Mouse (Mus musculus): ENCODE measurements around the gene Nkx6-2.

The Nkx6-2 gene

DNA sequence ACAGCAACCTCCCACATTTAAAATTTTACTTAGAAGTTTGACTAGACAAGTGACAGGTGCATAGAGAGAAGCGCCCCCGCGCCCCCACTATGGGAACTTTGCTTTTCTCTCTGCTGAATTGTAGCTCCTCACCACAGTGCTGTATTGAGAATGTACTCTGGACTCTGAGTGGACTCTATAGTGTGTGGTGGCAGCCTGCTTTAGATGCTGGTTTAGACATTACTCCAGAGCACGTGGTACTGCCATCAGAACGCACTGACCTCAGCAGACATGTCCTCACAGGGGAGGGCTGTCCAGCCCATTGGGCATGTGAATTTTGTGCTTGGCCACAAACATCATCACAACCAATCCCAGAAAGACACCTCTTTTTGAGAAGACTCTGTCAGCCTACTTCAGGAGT is 11.8 kb downstream of the Nkx6-2 start:
- DNase-seq (ENCODE audit: low spot score in 2 of 2) = no peak

DNA sequence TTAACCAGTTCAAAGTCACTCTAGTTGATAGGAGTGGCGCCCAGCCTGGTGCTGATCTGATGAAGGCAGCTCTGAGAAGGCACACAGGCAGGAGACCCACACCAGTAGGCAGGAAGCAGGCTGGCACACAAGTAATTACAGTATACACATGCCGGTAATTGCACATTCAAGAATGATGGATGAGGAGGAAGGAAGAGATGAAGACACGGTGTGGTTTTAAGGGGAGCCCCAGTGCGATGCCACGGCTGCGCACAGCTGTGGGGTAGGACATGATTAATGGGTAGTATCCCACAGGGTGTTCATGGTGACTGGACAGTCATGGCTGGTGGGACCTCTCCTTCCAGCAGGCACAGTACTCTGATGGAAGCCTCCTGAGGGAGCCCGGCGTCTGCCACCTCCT is 16.1 kb downstream of the Nkx6-2 start:
- no peak for DNase-seq (ENCODE audit: low spot score in 2 of 2)

- DNase-seq (ENCODE audit: low spot score in 2 of 2) = no peak
These were observed 16.6 kb downstream of the Nkx6-2 start for GRCm38 (mm10) chr7:139565998-139566397.

- no peak for DNase-seq (ENCODE audit: low spot score in 2 of 2)
These were observed 18.4 kb downstream of the Nkx6-2 start for GRCm38 (mm10) chr7:139564161-139564560.

DNA sequence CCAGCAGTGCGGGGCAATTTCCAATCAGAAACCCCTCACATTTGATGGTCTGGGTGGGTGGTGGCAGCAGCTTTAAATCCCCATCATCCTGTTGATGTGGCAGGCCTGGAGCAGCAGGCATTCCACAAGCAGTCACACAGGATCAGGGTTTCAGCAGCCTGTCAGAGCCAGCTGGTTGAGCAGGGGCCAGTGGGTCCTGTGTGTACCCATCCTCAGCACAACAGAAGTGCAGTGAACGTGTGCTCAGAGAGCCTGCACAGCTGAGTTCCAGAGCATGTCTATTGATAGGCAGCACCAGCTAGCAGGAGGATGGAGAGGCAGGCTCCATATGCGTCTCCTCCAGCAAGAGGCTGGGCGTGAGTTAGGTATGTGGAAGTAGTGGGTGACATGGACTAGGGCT is 19.2 kb downstream of the Nkx6-2 start:
- DNase-seq (ENCODE audit: low spot score in 2 of 2) = no peak

GRCm38 (mm10) chr7:139559659-139560058 is 22.9 kb downstream of the Nkx6-2 start:
- DNase-seq (ENCODE audit: low spot score in 2 of 2) = no peak

DNA sequence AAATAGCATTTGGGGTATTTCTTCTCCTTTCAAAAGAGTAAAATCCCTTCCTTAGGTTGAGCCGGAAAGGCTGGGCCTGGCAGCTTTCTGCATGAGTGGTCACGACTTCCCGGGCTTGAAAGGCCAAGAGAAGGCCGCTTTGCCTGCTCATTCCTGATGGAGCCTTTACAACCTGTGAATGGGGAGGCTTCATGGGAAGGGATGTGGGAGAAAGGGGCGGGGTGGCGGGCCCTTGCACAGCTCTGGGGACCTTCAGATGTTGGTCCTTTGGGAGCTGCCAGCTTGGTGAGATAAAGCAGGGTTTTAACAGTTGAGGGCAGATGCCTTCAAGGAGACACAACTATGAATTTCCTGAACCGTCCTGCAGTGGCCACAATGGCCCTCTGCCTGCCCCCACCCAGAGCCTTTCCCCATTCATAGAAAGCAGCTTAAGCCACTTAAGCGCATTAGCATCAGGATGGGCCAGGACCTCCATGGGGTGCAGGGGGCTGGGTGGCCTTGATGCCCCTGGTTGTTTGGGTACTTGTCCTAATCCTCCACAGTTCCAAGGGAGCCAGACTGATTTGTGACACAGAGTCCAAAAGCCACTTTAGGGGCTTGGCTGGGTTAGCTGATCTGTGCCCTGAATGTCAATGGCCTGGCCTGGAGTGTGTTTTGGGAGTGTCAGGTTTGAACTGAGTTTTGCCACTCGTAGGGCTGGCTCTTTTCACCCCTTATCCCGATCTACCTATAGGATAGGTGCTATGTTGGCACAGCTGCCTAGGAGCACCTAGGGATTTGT is 25.7 kb downstream of the Nkx6-2 start:
- DNase-seq (ENCODE audit: low spot score in 2 of 2) = no peak

DNA sequence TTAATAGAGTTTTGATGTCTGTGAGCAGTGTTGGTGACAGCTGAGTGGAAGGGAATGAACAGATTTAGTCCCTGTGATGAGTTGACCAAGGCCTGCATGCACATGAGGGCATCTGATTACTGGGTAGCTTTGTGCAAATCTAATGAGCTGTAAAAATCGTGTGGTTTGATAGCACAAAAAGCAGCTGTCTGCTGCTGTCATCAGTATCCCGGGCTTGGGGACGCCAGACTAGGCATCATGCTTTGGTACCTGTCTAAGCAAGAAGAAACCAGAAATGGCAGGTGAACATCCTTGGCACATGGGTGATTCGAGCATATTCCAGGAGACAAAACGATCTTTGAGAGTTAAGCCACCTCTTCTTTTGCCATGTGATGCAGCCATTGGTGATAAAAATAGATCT is 26.3 kb downstream of the Nkx6-2 start:
- DNase-seq (ENCODE audit: low spot score in 2 of 2) = no peak

- no peak for DNase-seq (ENCODE audit: low spot score in 2 of 2)
These were observed 31.1 kb downstream of the Nkx6-2 start for GRCm38 (mm10) chr7:139551519-139551918.

GRCm38 (mm10) chr7:139550086-139550783 is 32.4 kb downstream of the Nkx6-2 start:
- DNase-seq (ENCODE audit: low spot score in 2 of 2) = no peak

- DNase-seq (ENCODE audit: low spot score in 2 of 2) = no peak
These were observed 35.3 kb downstream of the Nkx6-2 start for GRCm38 (mm10) chr7:139547325-139547724.

DNA sequence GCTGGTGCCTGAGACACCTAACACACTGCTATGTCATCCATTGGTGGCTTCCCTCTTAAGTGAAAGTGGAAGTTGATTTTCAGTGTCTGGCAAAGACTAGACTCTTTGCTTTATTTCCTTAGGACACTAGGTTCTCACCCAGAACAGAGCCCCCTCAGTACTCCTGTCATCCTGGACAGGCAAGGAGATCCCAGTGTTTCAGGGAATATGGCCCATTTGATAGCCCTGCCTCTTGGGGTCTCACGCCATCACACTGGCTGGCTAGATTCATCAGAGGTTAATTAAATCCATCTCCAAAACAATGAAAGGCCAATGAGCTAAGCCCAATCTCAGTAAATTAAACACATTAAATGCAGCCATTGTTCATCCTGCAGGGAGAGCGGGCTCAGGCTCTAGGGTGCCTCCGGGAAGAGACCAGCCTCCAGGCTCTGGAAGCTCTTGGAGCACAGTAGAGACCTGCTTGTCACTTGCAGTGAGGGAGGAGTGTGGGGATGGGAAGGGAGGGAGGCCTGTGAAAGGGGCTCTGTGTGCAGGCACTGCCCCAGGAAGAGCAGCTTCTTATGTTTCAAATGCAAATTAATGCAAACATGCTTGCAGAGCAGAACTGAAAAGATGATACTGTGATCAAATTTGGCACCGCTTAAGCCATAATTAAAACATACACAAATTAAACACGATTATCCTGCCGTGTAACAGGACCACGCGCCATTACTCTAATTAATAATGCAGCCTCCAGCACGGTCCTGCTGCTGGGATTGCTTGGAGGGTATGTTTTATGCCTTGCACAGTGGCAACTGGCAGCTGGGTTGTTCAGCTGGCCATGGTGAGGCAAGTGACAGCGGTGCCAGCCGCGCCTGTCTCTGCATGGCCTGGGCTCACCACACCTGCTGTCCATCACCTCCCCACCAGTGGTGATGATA is 37.6 kb downstream of the Nkx6-2 start:
- DNase-seq (ENCODE audit: low spot score in 2 of 2) = peak in 1 of 2 experiments; percentile 29

- no peak for DNase-seq (ENCODE audit: low spot score in 2 of 2)
These were observed 41.2 kb downstream of the Nkx6-2 start for GRCm38 (mm10) chr7:139541422-139541821.

- peak; percentile 19 to 37 for DNase-seq (ENCODE audit: low spot score in 2 of 2)
These were observed 42.0 kb downstream of the Nkx6-2 start for GRCm38 (mm10) chr7:139540601-139541000.

DNA sequence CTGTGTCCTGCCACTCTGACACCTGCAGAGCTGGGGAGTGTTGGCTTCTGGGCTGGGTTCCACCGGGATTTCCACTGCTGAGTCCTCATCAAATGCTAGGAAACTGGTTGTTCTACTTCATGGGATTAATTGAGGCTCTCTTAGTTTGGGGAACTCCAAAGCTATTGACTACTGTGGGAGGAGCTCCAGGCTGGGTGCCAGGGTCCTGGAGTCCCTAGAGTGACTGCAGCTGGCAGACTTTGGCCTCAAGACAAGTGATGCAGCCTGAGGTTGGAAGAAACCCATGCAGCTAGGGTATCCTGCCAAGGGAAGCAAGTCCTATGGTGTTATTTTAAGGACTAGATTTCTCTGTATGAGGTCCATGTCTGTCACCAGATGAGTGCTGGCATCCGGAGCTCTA is 44.1 kb downstream of the Nkx6-2 start:
- peak; percentile 36 to 50 for DNase-seq (ENCODE audit: low spot score in 2 of 2)

GRCm38 (mm10) chr7:139537831-139538230 is 44.8 kb downstream of the Nkx6-2 start:
- DNase-seq (ENCODE audit: low spot score in 2 of 2) = no peak

DNA sequence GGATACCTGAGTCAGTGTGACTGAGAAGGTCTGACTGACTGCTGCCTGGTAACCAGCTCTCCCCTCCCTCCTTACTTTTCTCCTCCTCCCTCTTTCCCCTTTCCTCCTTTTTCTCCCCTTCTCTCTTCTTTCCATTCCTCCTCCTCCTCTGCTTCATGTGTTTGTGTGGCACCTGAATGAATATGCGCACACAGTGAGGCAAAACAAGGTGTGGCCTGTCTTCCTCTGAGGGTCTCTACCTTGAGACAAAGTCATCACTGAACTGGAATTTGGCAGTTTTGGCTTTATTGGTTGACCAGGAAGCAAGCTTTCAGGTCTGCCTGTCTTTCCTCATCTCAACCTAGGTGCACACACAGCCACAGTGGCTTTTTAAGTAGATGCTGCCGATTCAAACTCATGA is 45.8 kb downstream of the Nkx6-2 start:
- no peak for DNase-seq (ENCODE audit: low spot score in 2 of 2)

DNA sequence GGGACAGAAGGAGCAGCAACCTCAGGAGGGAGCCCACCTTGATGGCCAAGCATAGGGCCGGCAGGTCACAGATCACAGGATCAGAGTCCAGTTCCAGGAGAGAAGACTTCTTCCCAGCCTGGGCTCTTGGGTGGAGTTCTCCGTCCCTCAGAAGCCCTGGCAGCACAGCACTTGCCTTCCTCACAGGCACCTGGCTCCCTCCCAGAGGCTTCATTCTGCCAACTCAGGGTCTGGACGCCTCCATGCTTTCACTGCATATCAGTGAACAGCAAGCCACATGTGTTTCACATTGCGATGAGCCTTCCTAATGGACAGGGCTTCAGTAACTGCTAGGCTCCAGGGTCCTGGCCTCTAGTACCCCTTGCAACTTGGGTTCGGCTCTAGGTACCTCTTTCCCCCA is 46.3 kb downstream of the Nkx6-2 start:
- DNase-seq (ENCODE audit: low spot score in 2 of 2) = no peak

DNA sequence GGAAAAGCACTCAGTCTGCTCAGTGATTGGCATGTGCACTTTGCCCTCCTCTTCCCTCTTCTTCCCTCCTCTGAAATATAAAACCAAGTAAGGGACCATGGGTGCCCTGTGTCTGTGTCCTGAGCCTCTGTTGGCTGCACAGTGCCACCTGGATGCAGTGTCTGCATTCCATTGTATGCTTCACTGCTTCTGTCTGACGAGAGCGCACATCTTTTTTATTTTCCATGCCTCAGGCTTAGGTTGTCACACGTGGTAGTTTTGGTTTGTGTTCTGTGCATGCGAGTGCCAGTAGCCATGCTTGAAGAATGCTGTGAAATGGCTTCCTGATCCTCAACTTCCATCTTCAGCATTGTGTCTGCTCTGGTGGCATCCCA is 51.2 kb downstream of the Nkx6-2 start:
- no peak for DNase-seq (ENCODE audit: low spot score in 2 of 2)

DNA sequence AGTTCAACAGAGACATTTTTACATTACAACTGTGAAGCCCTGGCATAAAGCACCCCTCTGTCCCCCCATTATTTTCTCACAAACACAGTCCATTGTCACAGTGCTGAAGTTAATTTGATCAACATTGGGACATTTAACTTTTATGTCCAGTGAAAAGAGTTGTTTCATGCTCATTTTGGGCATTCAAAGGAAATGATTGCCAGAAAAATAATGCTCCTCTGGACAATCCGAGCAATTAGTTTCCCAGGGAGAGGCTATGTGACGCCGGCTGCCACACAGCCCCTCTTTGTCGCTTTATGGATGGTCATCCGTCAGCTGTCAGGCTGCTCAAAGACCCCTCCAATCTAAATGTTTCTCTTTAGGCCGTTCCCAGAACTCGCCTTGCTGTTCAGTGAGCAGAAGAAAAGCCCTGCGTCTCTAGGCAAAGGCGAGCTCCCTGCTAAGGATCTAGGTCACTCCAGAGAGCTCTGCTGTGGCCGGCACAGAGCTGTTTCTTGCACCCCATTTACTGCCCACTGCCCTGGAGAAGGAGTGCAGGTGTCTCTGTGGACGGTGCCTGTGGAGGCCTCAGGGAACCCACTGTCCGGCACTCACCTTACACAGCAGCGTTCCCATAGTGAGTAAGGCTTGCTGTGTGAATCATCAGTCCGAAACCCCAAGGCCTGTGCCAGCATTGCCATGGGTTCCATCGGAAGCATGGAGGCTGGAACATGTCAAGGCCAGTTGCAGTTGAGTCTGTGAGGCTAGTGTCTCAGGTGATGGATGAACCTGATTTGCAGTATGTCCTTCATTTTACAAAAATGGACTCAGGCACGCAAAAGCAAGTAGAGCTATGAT is 51.8 kb downstream of the Nkx6-2 start:
- no peak for DNase-seq (ENCODE audit: low spot score in 2 of 2)

Data from frontal cortex, postnatal 36 days (tissue).